Mouse (Mus musculus): ENCODE results near the gene Btbd11.

GRCm38 (mm10) chr10:85617501-85618417 is 231.1 kb downstream of the Btbd11 start:
- TF ChIP-seq POLR2A (IDR thresholded peaks at IDR 0.05; ENCODE audit: borderline replicate concordance, insufficient read depth, low read length), result no peak
- TF ChIP-seq CTCF (IDR thresholded peaks at IDR 0.05; ENCODE audit: borderline replicate concordance, insufficient read depth, low read depth, low read length), result no peak

Data from cerebellum, adult 2 months (tissue).